Mouse (Mus musculus): Measurements from ENCODE around the gene Rab40c. TPM values are rescaled to one million over a fixed set of nuclear protein-coding genes. Genes with fewer than 3 reads are reported as not detected.

Gene Rab40c
- 9.1 and 10.8 TPM in 2 replicates for total RNA-seq (2014; fragmentation: Nextera tagmentation)
- total RNA-seq (2017) = 4.2 and 9.3 TPM in 2 replicates
- 12.4 and 13.5 TPM in 2 replicates for polyA plus RNA-seq (2012)

DNA sequence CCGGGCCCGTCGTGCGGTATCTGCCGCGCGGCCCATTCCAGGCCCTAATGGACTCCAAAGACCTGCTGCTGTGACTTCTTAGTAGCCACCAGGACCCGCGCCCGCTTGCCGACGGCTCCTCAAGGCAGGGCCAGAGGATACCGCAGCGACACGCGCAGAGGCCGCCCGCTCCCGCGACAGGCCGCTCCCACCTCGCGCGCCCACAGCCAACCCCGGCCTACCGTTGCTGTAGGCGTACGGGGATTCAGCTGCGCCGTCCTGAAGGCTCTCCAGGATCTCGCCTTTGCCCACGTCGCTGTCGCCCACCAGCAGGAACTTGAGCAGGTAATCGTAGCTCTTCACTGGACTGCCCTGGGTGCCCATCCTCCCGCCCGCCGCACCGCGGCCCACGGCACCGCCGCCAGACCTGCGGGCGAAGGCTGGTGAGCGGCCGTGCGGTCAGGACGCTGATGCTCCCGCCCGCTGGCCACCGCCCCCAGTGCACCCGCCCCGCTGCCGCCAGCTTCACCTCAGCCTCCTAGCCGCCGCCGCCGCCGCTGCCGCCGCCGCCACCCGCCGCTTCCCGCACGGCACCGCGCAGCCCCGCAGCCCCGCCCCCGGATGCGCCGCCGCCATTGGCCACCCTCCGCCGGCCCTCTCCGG lies at the start of gene Rab40c:
Rab40c (minus strand) TSS at position 584 of the 642 bp plus-strand sequence.
- H3K9me3 ChIP-seq (replicated peaks) = no peaks in the 10 kb centered on the region
- TF ChIP-seq GATA2 (IDR thresholded peaks at IDR 0.05; ENCODE audit: borderline replicate concordance, low read depth, low read length) (no peak), GATA1 (IDR thresholded peaks at IDR 0.05; ENCODE audit: borderline replicate concordance, low read length) (no peak), POLR2AphosphoS5 (IDR thresholded peaks at IDR 0.05; ENCODE audit: insufficient replicate concordance, low read depth, low read length) (no peak), CTCF (IDR thresholded peaks at IDR 0.05; ENCODE audit: low read depth, low read length) (no peak), TAL1 (conservative IDR thresholded peaks at IDR 0.05; ENCODE audit: low read depth, low read length) (no peak)
- H3K4me3 ChIP-seq (ENCODE audit: low read depth, low read length) = peak within 1 kb of the TSS; percentile 99
- no peak for ATAC-seq (ENCODE audit: extremely low read depth, insufficient number of reproducible peaks, low FRiP score, poor library complexity, severe bottlenecking)
- H3K36me3 ChIP-seq (replicated peaks) = peaks cover 53% of the 10 kb centered on the region
- H3K4me1 ChIP-seq (ENCODE audit: insufficient read depth, low read depth, low read length) = peaks cover 48% of the 10 kb centered on the region
- peak; percentile 37 for DNase-seq (ENCODE audit: low spot score)
- no peaks in the 10 kb centered on the region for H3K27me3 ChIP-seq (ENCODE audit: insufficient read depth, low read length)

DNA sequence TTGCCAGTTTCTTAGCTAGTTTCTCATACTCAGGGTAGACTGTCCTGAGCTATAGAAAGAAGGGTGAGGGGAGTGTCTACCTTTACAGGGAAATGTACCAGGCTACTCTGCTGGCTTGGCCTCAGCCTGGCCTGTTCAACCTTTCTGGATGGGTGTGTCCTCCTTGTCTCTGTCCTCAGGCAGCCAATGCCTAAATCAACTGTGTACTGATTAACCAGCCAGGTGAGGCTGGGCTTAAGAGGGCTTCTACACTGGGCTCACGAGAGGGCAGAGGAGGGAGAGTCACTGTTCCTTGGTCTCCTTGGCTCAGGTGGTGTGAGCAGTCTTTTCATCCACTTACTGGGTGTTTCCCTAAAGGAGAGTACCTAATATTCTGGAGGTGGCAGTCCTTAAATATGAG lies 48.6 kb upstream of the Rab40c start:
- Histone ChIP-seq H3K4me1 (ENCODE audit: insufficient read depth, low read depth, low read length) (peaks cover 38% of the 10 kb centered on the region), H3K27me3 (ENCODE audit: insufficient read depth, low read length) (no peaks in the 10 kb centered on the region), H3K9me3 (replicated peaks) (no peaks in the 10 kb centered on the region), H3K4me3 (ENCODE audit: low read depth, low read length) (no peak overlapping the region), H3K36me3 (replicated peaks) (peaks cover 66% of the 10 kb centered on the region)
- ATAC-seq (ENCODE audit: extremely low read depth, insufficient number of reproducible peaks, low FRiP score, poor library complexity, severe bottlenecking) = no peak
- TF ChIP-seq GATA2 (IDR thresholded peaks at IDR 0.05; ENCODE audit: borderline replicate concordance, low read depth, low read length) = no peak
- no peak for TF ChIP-seq GATA1 (IDR thresholded peaks at IDR 0.05; ENCODE audit: borderline replicate concordance, low read length)
- no peak for TF ChIP-seq CTCF (IDR thresholded peaks at IDR 0.05; ENCODE audit: low read depth, low read length)
- TF ChIP-seq POLR2AphosphoS5 (IDR thresholded peaks at IDR 0.05; ENCODE audit: insufficient replicate concordance, low read depth, low read length) = no peak
- no peak for TF ChIP-seq TAL1 (conservative IDR thresholded peaks at IDR 0.05; ENCODE audit: low read depth, low read length)
- no peak for DNase-seq (ENCODE audit: low spot score)

DNA sequence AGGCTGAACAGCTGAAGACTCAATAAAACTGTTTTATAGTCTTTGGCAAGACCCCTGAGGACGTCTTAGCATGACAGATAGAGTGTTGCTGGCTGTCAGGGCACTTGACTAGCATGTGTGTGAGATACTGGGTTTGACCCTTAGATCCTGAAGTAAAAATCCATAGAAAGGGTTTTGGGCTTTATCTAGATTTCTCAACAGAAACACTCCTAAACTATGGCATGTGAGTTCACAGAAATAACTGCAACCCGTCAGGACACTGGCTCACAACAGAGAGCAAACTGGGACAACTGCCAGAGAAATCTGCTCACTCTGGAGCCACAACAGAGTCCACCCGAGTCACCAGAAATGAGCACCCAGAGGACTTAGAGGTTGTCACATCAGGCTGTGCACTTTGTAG lies 48.1 kb upstream of the Rab40c start:
- peaks cover 38% of the 10 kb centered on the region for H3K4me1 ChIP-seq (ENCODE audit: insufficient read depth, low read depth, low read length)
- no peak for TF ChIP-seq CTCF (IDR thresholded peaks at IDR 0.05; ENCODE audit: low read depth, low read length)
- no peak for TF ChIP-seq POLR2AphosphoS5 (IDR thresholded peaks at IDR 0.05; ENCODE audit: insufficient replicate concordance, low read depth, low read length)
- no peak for TF ChIP-seq GATA1 (IDR thresholded peaks at IDR 0.05; ENCODE audit: borderline replicate concordance, low read length)
- no peak for TF ChIP-seq TAL1 (conservative IDR thresholded peaks at IDR 0.05; ENCODE audit: low read depth, low read length)
- TF ChIP-seq GATA2 (IDR thresholded peaks at IDR 0.05; ENCODE audit: borderline replicate concordance, low read depth, low read length) = no peak
- no peaks in the 10 kb centered on the region for H3K9me3 ChIP-seq (replicated peaks)
- no peaks in the 10 kb centered on the region; the same call in 1 of the 2 replicates for H3K27me3 ChIP-seq (ENCODE audit: insufficient read depth, low read length)
- no peak overlapping the region for H3K4me3 ChIP-seq (ENCODE audit: low read depth, low read length)
- ATAC-seq (ENCODE audit: extremely low read depth, insufficient number of reproducible peaks, low FRiP score, poor library complexity, severe bottlenecking) (no peak), DNase-seq (ENCODE audit: low spot score) (no peak)
- peaks cover 66% of the 10 kb centered on the region for H3K36me3 ChIP-seq (replicated peaks)

DNA sequence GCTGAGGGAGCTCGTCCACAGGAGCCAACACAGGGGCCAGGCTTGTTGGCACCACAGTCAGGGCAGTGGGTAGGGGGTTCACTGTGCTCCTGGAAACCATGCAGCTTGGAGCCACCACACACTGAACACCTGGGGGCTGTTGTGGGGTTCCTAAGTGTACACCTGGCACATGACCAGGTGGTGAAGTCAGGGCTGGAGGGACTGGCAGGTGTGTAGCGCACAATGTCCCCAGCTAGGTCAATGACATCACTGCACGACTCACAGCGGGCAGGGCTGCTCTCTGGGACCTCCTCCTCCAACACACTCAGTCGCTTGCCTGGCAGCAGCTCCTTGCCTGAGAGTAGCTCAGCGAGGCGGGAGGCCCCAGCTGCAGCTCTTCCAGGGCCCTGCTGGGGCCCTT lies 44.7 kb upstream of the Rab40c start:
- Histone ChIP-seq H3K27me3 (ENCODE audit: insufficient read depth, low read length) (no peaks in the 10 kb centered on the region; the same call in 1 of the 2 replicates), H3K36me3 (replicated peaks) (peaks cover 85% of the 10 kb centered on the region), H3K4me3 (ENCODE audit: low read depth, low read length) (peak overlapping the region; percentile 14; the same call in 1 of the 2 replicates), H3K4me1 (ENCODE audit: insufficient read depth, low read depth, low read length) (peaks cover 67% of the 10 kb centered on the region), H3K9me3 (replicated peaks) (no peaks in the 10 kb centered on the region)
- TF ChIP-seq CTCF (IDR thresholded peaks at IDR 0.05; ENCODE audit: low read depth, low read length) = no peak
- TF ChIP-seq GATA1 (IDR thresholded peaks at IDR 0.05; ENCODE audit: borderline replicate concordance, low read length) = no peak
- TF ChIP-seq POLR2AphosphoS5 (IDR thresholded peaks at IDR 0.05; ENCODE audit: insufficient replicate concordance, low read depth, low read length) = no peak
- no peak for TF ChIP-seq GATA2 (IDR thresholded peaks at IDR 0.05; ENCODE audit: borderline replicate concordance, low read depth, low read length)
- no peak for DNase-seq (ENCODE audit: low spot score)
- ATAC-seq (ENCODE audit: extremely low read depth, insufficient number of reproducible peaks, low FRiP score, poor library complexity, severe bottlenecking) = no peak

DNA sequence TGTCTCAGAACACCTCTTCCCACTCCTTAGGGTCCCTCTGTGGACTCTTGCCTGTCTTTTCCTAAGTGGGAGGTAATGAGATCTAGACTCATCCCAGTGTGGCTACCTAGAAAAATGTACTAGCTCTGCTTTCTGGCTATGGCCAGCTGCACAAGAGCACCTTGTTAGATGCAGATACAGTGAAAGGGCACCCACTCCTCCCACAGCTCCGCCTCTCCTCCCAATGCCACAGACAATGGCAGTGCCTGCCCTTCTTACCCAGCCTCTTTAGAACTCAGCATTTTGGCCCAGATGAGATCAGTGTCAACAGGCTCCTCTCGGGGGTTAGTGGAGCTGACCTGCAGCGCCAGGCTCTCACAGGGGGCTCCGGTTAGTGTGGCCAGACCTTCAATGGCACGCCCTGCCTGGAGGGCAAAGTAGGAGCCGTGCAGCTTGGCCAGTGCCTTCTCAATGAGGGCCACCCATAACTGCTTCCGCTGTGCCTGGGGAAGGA lies 42.9 kb upstream of the Rab40c start:
- ATAC-seq (ENCODE audit: extremely low read depth, insufficient number of reproducible peaks, low FRiP score, poor library complexity, severe bottlenecking) (no peak), DNase-seq (ENCODE audit: low spot score) (no peak)
- Histone ChIP-seq H3K4me3 (ENCODE audit: low read depth, low read length) (no peak overlapping the region; the same call in 1 of the 2 replicates), H3K36me3 (replicated peaks) (peaks cover 93% of the 10 kb centered on the region), H3K27me3 (ENCODE audit: insufficient read depth, low read length) (no peaks in the 10 kb centered on the region; the same call in 1 of the 2 replicates), H3K9me3 (replicated peaks) (no peaks in the 10 kb centered on the region), H3K4me1 (ENCODE audit: insufficient read depth, low read depth, low read length) (peaks cover 61% of the 10 kb centered on the region)
- no peak for TF ChIP-seq TAL1 (conservative IDR thresholded peaks at IDR 0.05; ENCODE audit: low read depth, low read length)
- TF ChIP-seq CTCF (IDR thresholded peaks at IDR 0.05; ENCODE audit: low read depth, low read length) = no peak
- no peak for TF ChIP-seq GATA2 (IDR thresholded peaks at IDR 0.05; ENCODE audit: borderline replicate concordance, low read depth, low read length)
- no peak for TF ChIP-seq POLR2AphosphoS5 (IDR thresholded peaks at IDR 0.05; ENCODE audit: insufficient replicate concordance, low read depth, low read length)
- TF ChIP-seq GATA1 (IDR thresholded peaks at IDR 0.05; ENCODE audit: borderline replicate concordance, low read length) = no peak

DNA sequence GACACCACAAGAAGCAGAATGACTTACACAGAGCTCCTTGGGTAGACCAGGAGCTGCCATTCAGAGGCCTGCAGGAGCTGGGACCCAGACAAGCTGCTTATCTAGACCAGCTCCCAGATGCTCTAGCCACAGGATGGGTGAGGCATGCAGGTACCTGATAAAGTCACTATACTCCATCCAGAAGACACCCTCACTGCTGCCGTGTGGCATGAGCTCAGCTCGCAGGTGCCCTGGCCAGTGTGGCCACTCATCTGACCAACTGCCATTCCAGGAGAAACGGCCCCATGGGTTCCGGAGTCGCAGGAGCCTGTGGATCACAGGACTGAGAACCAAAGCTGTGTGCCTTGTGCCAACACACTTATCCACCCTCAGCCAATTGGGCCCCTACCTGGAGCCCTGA lies 42.0 kb upstream of the Rab40c start:
- Histone ChIP-seq H3K9me3 (replicated peaks) (no peaks in the 10 kb centered on the region), H3K36me3 (replicated peaks) (peaks cover 94% of the 10 kb centered on the region), H3K27me3 (ENCODE audit: insufficient read depth, low read length) (no peaks in the 10 kb centered on the region; the same call in 1 of the 2 replicates), H3K4me1 (ENCODE audit: insufficient read depth, low read depth, low read length) (peaks cover 61% of the 10 kb centered on the region), H3K4me3 (ENCODE audit: low read depth, low read length) (peak overlapping the region; percentile 58; the same call in 1 of the 2 replicates)
- TF ChIP-seq CTCF (IDR thresholded peaks at IDR 0.05; ENCODE audit: low read depth, low read length) (no peak), GATA1 (IDR thresholded peaks at IDR 0.05; ENCODE audit: borderline replicate concordance, low read length) (no peak), TAL1 (conservative IDR thresholded peaks at IDR 0.05; ENCODE audit: low read depth, low read length) (peak; percentile 94), GATA2 (IDR thresholded peaks at IDR 0.05; ENCODE audit: borderline replicate concordance, low read depth, low read length) (no peak)
- DNase-seq (ENCODE audit: low spot score) (peak; percentile 65), ATAC-seq (ENCODE audit: extremely low read depth, insufficient number of reproducible peaks, low FRiP score, poor library complexity, severe bottlenecking) (peak; percentile 80)

Data from G1E (cell line).